Mouse (Mus musculus) megakaryocyte-erythroid progenitor cell, adult 5-6 weeks (primary cell): ENCODE results near the gene Cdk10. TPM values are rescaled to one million over a fixed set of nuclear protein-coding genes. Genes with fewer than 3 reads are reported as not detected.

Experiments used
- ATAC-seq: replicated peaks from 2 replicates; pipeline ENCODE4 v1.8.0; 2016; ENCODE audit warnings: mild to moderate bottlenecking, inconsistent platforms; ENCODE audit not compliant: severe bottlenecking, poor library complexity, low FRiP score, low TSS enrichment
- total RNA-seq, 2 experiments: library from RNA; stranded (forward) in 1 of 2; stranded (reverse) in 1 of 2; fragments of 200-1000, 215-1000 nt in 1 of 2; fragments of >200 nt in 1 of 2; fragmentation: Nextera tagmentation in 1 of 2; gene quantifications; 2 replicates each; pipeline ENCODE4 v1.2.3; 2014 to 2017

The Cdk10 gene
- 45.0 and 57.8 TPM in 2 replicates for total RNA-seq (2014; fragmentation: Nextera tagmentation)
- total RNA-seq (2017) = 33.7 and 35.4 TPM in 2 replicates

- ATAC-seq = peak; percentile 91
Observed at GRCm38 (mm10) chr8:123224278-123225266, at the start of gene Cdk10. TSS of gene Cdk10 (plus strand) at chr8:123224842.

- no peak for ATAC-seq
Observed at GRCm38 (mm10) chr8:123181391-123181790, 43.3 kb upstream of the Cdk10 start.

- no peak for ATAC-seq
Observed at GRCm38 (mm10) chr8:123185566-123186409, 38.9 kb upstream of the Cdk10 start, which contains the start of gene Dpep1. TSS of gene Dpep1 (plus strand) at chr8:123186242.

- ATAC-seq = no peak
Observed at GRCm38 (mm10) chr8:123188006-123188405, 36.6 kb upstream of the Cdk10 start.

- ATAC-seq = no peak
Observed at GRCm38 (mm10) chr8:123188841-123189240, 35.8 kb upstream of the Cdk10 start.

GRCm38 (mm10) chr8:123190678-123191077, 34.0 kb upstream of the Cdk10 start:
- ATAC-seq = peak; percentile 68; the same call in 1 of the 2 replicates

- no peak for ATAC-seq
Observed at GRCm38 (mm10) chr8:123191908-123192307, 32.7 kb upstream of the Cdk10 start.

- no peak for ATAC-seq
Observed at GRCm38 (mm10) chr8:123193771-123194170, 30.9 kb upstream of the Cdk10 start.

- ATAC-seq = peak; percentile 59; the same call in 1 of the 2 replicates
Observed at GRCm38 (mm10) chr8:123197016-123197415, 27.6 kb upstream of the Cdk10 start.

GRCm38 (mm10) chr8:123199864-123200263, 24.8 kb upstream of the Cdk10 start:
- no peak for ATAC-seq

- peak; percentile 51; the same call in 1 of the 2 replicates for ATAC-seq
Observed at GRCm38 (mm10) chr8:123202288-123202687, 22.4 kb upstream of the Cdk10 start.

- no peak for ATAC-seq
Observed at GRCm38 (mm10) chr8:123203571-123203970, 21.1 kb upstream of the Cdk10 start.

- no peak for ATAC-seq
Observed at GRCm38 (mm10) chr8:123211876-123212275, 12.8 kb upstream of the Cdk10 start.

GRCm38 (mm10) chr8:123212321-123213117, 12.1 kb upstream of the Cdk10 start, which contains the start of the genes Chmp1a and Spata33:
TSS of gene Chmp1a (minus strand) at chr8:123212763.
TSS of gene Spata33 (plus strand) at chr8:123212832.
- peak; percentile 70 for ATAC-seq

- ATAC-seq = 0 out of 2 replicates have a peak, but pooled peaks have one; percentile 8
Observed at GRCm38 (mm10) chr8:123213118-123213772, 11.4 kb upstream of the Cdk10 start.

- ATAC-seq = no peak
Observed at GRCm38 (mm10) chr8:123215430-123215829, 9.2 kb upstream of the Cdk10 start.

GRCm38 (mm10) chr8:123220917-123221316, 3.7 kb upstream of the Cdk10 start:
- no peak for ATAC-seq

GRCm38 (mm10) chr8:123228416-123228815, 3.8 kb downstream of the Cdk10 start:
- no peak for ATAC-seq
